Mouse (Mus musculus) ES-CJ7 (cell line): ENCODE measurements at regions not wholly inside any gene's neighbourhood (a gene's known extent, or its start where the extent isn't known, plus 50 kb on each side); places are given as distances from the start of the nearest gene placed in this dataset.
A peak's percentile ranks its signal among the peaks of the same experiment; 100 is the strongest.

Experiments
- DNase-seq: peaks from one replicate; pipeline ENCODE4 v3.0.0; 2011; ENCODE audit warnings: low read depth, low spot score

GRCm38 (mm10) chr7:78971644-78972313, 58.6 kb downstream of the Isg20 start:
- DNase-seq: no peak

- peak; percentile 15 for DNase-seq
These were observed 63.5 kb upstream of the Acan start for GRCm38 (mm10) chr7:78989751-78990206.

GRCm38 (mm10) chr7:78990302-78991038, 62.8 kb upstream of the Acan start:
- peak; percentile 31 for DNase-seq

- DNase-seq: no peak
These were observed 60.3 kb upstream of the Acan start for GRCm38 (mm10) chr7:78992991-78993390.

- no peak for DNase-seq
These were observed 59.1 kb upstream of the Acan start for GRCm38 (mm10) chr7:78994134-78994533.

GRCm38 (mm10) chr7:78995034-78995433, 58.2 kb upstream of the Acan start:
- no peak for DNase-seq

- DNase-seq: no peak
These were observed 57.5 kb upstream of the Acan start for GRCm38 (mm10) chr7:78995820-78996219.
